Mouse (Mus musculus) stomach, postnatal 0 days (tissue): Measurements from ENCODE around the gene Syt7. TPM values are rescaled to one million over a fixed set of nuclear protein-coding genes. Genes with fewer than 3 reads are reported as not detected.
A peak's percentile ranks its signal among the peaks of the same experiment; 100 is the strongest.

Experiments
- ATAC-seq: fragments of 200-750 bp; cut with Nextera tagmentation; 2 replicates; pipeline ENCODE4 v1.8.0; 2017; ENCODE audit not compliant: low FRiP score, low TSS enrichment
- DNase-seq: peaks from one replicate; pipeline ENCODE4 v3.0.0-alpha.2; 2016; ENCODE audit warnings: low spot score
- H3K27ac ChIP-seq: fragments of 300-500 bp; sonication (generic); replicated peaks from 2 replicates; pipeline ENCODE4 v1.5.1; 2014; ENCODE audit warnings: mild to moderate bottlenecking, control low read depth
- H3K27me3 ChIP-seq: fragments of 300-500 bp; sonication (generic); 2 replicates; pipeline ENCODE4 v1.6.1; 2014; ENCODE audit warnings: low read length; ENCODE audit not compliant: control insufficient read depth, insufficient read depth
- H3K36me3 ChIP-seq: fragments of 300-500 bp; sonication (generic); 2 replicates; pipeline ENCODE4 v1.6.1; 2014; ENCODE audit warnings: low read length, mixed read lengths; ENCODE audit not compliant: control insufficient read depth, insufficient read depth
- H3K4me1 ChIP-seq: fragments of 300-500 bp; sonication (generic); replicated peaks from 2 replicates; pipeline ENCODE4 v1.6.1; 2014; ENCODE audit warnings: antibody characterized with exemption; ENCODE audit not compliant: control insufficient read depth, insufficient read depth
- H3K4me2 ChIP-seq: fragments of 300-500 bp; sonication (generic); replicated peaks from 2 replicates; pipeline ENCODE4 v1.6.1; 2014; ENCODE audit warnings: low read depth, mild to moderate bottlenecking, control low read depth, moderate library complexity
- H3K4me3 ChIP-seq: fragments of 300-500 bp; sonication (generic); 2 replicates; pipeline ENCODE4 v1.5.1; 2014; ENCODE audit warnings: low read depth, low read length, control low read depth
- H3K9ac ChIP-seq: fragments of 300-500 bp; sonication (generic); 2 replicates; pipeline ENCODE4 v1.6.1; 2014; ENCODE audit warnings: mild to moderate bottlenecking, low read length, control low read depth, mixed read lengths
- H3K9me3 ChIP-seq: fragments of 300-500 bp; sonication (generic); 2 replicates; pipeline ENCODE4 v1.6.1; 2016; ENCODE audit warnings: low read length; ENCODE audit not compliant: control insufficient read depth
- CTCF ChIP-seq: IDR thresholded peaks from 2 replicates; pipeline ENCODE4 v1.5.1; 2016; ENCODE audit warnings: antibody characterized with exemption, low read depth, mild to moderate bottlenecking, moderate library complexity
- EP300 ChIP-seq: optimal IDR thresholded peaks from 2 replicates; pipeline ENCODE3; 2016; ENCODE audit warnings: antibody characterized with exemption
- WGBS: fragments of 180-500 bp; shearing (Covaris S2); extraction: QIAGEN DNeasy Blood & Tissue Kit; methylation state at CpG from one replicate; pipeline ENCODE4 v1.1.7; 2014; 5-methylcytosine and 5-hydroxymethylcytosine counted together
- polyA plus RNA-seq: library from polyadenylated mRNA; unstranded; fragments of >200 nt; fragmentation: Nextera tagmentation; extraction: Ambion mirVana; gene quantifications from 2 replicates; pipeline ENCODE4 v1.2.1, GENCODE M21; 2015

Syt7 gene
- polyA plus RNA-seq, 1 experiment from 2014 or later: 2.7 TPM

GRCm38 (mm10) chr19:10434927-10435326 lies 46.0 kb downstream of the Syt7 start:
- ATAC-seq: peak; percentile 92

DNA sequence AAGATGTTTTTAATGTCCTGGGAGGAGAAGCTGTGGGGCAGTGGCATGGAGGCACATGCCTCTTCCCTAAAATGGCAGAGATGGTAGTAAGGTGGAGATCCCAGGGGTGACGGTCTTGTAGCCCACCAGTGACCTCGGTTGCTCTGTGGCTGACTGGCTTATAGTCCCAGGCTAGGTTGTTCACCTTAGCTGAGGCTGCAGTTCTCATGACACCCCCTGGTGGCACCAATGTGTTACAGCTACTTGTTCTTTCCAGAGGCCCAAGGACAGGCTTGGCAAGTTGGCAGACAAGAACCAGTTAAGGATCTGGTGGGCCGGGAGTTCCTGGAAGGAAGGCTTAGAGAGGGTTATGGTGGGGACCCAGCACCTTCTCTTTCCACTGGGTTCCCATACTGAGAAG lies 47.0 kb downstream of the Syt7 start:
- DNase-seq (peak; percentile 79), ATAC-seq (peak; percentile 43)
- WGBS: 20% methylated on average over 3 of the region's 3 CpGs
- Histone ChIP-seq H3K4me3 (no peak overlapping the region), H3K36me3 (no peaks in the 10 kb centered on the region), H3K27me3 (no peaks in the 10 kb centered on the region), H3K4me1 (no peaks in the 10 kb centered on the region), H3K27ac (no peak overlapping the region; the same call in 1 of the 2 replicates), H3K9me3 (no peaks in the 10 kb centered on the region), H3K9ac (no peak overlapping the region), H3K4me2 (no peak overlapping the region)
- TF ChIP-seq EP300: no peak
- peak; percentile 88 for TF ChIP-seq CTCF

More at GRCm38 (mm10) chr19:10434927-10435326, 46.0 kb downstream of the Syt7 start:
- 46% methylated on average over 6 of the region's 6 CpGs for WGBS
- H3K27me3 ChIP-seq: no peaks in the 10 kb centered on the region
- H3K9me3 ChIP-seq: no peaks in the 10 kb centered on the region
- H3K36me3 ChIP-seq: no peaks in the 10 kb centered on the region
- H3K4me2 ChIP-seq: no peak overlapping the region
- peak overlapping the region; percentile 30; the same call in 1 of the 2 replicates for H3K27ac ChIP-seq
- H3K4me3 ChIP-seq: no peak overlapping the region
- TF ChIP-seq EP300: no peak
- TF ChIP-seq CTCF: no peak
- DNase-seq: peak; percentile 85
- 0 out of 2 replicates have a peak, but pooled peaks cover 2% of the 10 kb centered on the region for H3K4me1 ChIP-seq
- H3K9ac ChIP-seq: no peak overlapping the region

GRCm38 (mm10) chr19:10436726-10437125 lies 47.8 kb downstream of the Syt7 start:
- Histone ChIP-seq H3K4me1 (no peaks in the 10 kb centered on the region), H3K4me2 (no peak overlapping the region), H3K27ac (0 out of 2 replicates have a peak overlapping the region, but pooled peaks have one; percentile 30), H3K9ac (no peak overlapping the region), H3K36me3 (no peaks in the 10 kb centered on the region), H3K4me3 (no peak overlapping the region), H3K27me3 (no peaks in the 10 kb centered on the region), H3K9me3 (no peaks in the 10 kb centered on the region)
- ATAC-seq (no peak), DNase-seq (no peak)
- 8% methylated on average over 1 of the region's 1 CpGs for WGBS
- TF ChIP-seq EP300: no peak
- TF ChIP-seq CTCF: no peak

DNA sequence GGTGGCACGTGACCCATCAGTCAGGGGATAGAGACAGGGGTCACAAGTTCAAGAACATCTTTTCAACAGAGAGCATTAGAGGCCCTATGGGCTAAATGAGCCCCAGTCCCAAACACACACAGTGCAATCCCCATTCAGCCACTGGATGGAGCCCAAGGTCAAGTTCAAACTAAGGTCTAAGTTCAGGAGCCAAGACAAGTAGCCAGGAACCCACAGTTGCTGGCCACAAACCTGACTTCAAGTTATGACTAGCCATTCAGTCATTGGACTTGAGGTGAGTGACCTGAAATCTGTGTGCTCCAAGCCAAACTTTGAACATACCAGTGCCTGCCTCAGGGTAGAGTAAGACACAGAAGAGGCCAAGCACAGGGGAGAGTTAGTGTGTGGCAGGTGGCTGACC lies 48.6 kb downstream of the Syt7 start:
- no peak for DNase-seq
- ATAC-seq: no peak

DNA sequence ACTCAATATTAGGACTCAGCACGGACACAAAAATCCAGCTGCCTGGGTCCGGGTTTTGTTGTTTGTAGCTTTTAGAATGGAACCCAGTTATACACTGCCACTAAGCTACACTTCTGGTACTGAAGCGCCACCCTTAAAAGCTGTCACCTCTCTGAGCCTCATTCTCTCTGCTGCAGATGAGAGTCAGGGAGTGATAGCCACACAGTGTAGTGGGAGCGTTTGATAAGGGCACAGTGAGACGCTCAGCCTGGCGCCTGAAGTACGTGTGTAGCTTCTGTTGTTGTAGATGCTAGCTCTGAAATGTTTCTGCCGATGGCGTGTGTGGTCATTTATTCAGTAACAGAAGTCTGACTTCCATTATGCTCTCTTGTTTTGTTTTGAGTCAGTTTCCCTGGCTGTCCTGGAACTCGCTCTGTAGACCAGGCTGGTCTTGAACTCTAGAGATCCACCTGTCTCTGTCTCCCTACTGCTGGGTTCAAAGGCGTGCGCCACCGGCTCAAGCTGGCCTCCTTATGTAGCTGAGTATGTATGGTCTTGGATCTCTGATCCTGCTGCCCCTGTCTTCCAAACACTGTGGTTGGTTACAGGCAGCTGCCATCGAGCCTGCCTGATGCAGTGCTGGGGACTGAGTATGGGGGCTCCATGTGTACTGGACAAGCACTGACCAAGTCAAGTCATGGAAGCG lies 55.9 kb downstream of the Syt7 start:
- no peaks in the 10 kb centered on the region for H3K4me1 ChIP-seq
- H3K36me3 ChIP-seq: no peaks in the 10 kb centered on the region
- WGBS: 89% methylated on average over 15 of the region's 15 CpGs
- DNase-seq (no peak), ATAC-seq (no peak)
- no peak overlapping the region for H3K4me3 ChIP-seq
- no peak overlapping the region for H3K4me2 ChIP-seq
- no peak overlapping the region for H3K9ac ChIP-seq
- no peaks in the 10 kb centered on the region for H3K9me3 ChIP-seq
- H3K27me3 ChIP-seq: no peaks in the 10 kb centered on the region
- H3K27ac ChIP-seq: no peak overlapping the region
- TF ChIP-seq EP300 (no peak), CTCF (no peak)

More for the DNA sequence above, 48.6 kb downstream of the Syt7 start:
- no peaks in the 10 kb centered on the region for H3K36me3 ChIP-seq
- WGBS: 52% methylated on average over 1 of the region's 1 CpGs
- H3K4me2 ChIP-seq: no peak overlapping the region
- no peak overlapping the region for H3K27ac ChIP-seq
- H3K9ac ChIP-seq: no peak overlapping the region
- no peaks in the 10 kb centered on the region for H3K27me3 ChIP-seq
- no peaks in the 10 kb centered on the region for H3K9me3 ChIP-seq
- no peak overlapping the region for H3K4me3 ChIP-seq
- peak; percentile 61 for TF ChIP-seq CTCF
- no peak for TF ChIP-seq EP300
- H3K4me1 ChIP-seq: no peaks in the 10 kb centered on the region

DNA sequence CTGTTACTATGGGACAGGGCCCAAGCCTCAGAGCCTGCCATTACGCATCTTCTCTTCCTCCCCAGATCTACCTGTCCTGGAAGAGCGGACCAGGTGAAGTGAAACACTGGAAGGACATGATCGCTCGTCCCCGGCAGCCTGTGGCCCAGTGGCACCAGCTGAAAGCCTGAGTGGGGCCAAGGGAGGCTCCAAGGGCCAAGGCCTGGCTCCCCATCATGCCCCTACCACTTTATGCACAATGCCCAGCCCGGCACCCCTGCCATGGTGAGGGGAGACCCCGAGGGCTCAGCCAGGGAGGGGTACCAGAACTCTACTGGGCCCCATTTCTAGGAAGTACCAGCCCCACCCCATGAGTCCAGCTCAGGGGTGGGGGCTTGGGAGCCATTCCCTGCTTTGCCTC lies 59.4 kb downstream of the Syt7 start:
- Histone ChIP-seq H3K36me3 (no peaks in the 10 kb centered on the region), H3K4me2 (no peak overlapping the region), H3K4me1 (no peaks in the 10 kb centered on the region), H3K27ac (no peak overlapping the region), H3K9ac (no peak overlapping the region), H3K27me3 (no peaks in the 10 kb centered on the region), H3K4me3 (no peak overlapping the region), H3K9me3 (no peaks in the 10 kb centered on the region)
- TF ChIP-seq CTCF (no peak), EP300 (no peak)
- ATAC-seq: no peak
- no peak for DNase-seq
- WGBS: 94% methylated on average over 7 of the region's 7 CpGs
